Mouse (Mus musculus) liver, embryonic 14.5 days (tissue): ENCODE data around the gene Fuz.

ENCODE experiments used
- CTCF ChIP-seq: IDR thresholded peaks from 2 replicates; pipeline ENCODE4 v1.5.1; 2016; ENCODE audit warnings: antibody characterized with exemption, low read depth, control low read depth
- EP300 ChIP-seq: IDR thresholded peaks from 2 replicates; pipeline ENCODE4 v1.6.1; 2016; ENCODE audit warnings: antibody characterized with exemption, low read depth

GRCm38 (mm10) chr7:44898607-44899006 is 2.7 kb downstream of the Fuz start:
- TF ChIP-seq CTCF: peak; percentile 59
- no peak for TF ChIP-seq EP300
